Mouse (Mus musculus) ES-Bruce4 (cell line): Measurements from ENCODE around the gene Gm10803. TPM values are rescaled to one million over a fixed set of nuclear protein-coding genes. Genes with fewer than 3 reads are reported as not detected.

Source experiments
- H3K27ac ChIP-seq: 2 replicates; pipeline ENCODE4 v1.5.1; 2012; ENCODE audit warnings: low read length, inconsistent platforms; ENCODE audit not compliant: insufficient read depth
- H3K27me3 ChIP-seq: 2 replicates; pipeline ENCODE4 v1.6.1; 2012; ENCODE audit warnings: mild to moderate bottlenecking, low read length, inconsistent platforms; ENCODE audit not compliant: control insufficient read depth, poor library complexity, insufficient read depth, severe bottlenecking
- H3K36me3 ChIP-seq: 2 replicates; pipeline ENCODE4 v1.6.1; 2012; ENCODE audit warnings: inconsistent platforms, mild to moderate bottlenecking, low read length, moderate library complexity; ENCODE audit not compliant: control insufficient read depth, poor library complexity, insufficient read depth, severe bottlenecking
- H3K4me1 ChIP-seq: one replicate; pipeline ENCODE4 v1.8.1; 2011; ENCODE audit warnings: low read length; ENCODE audit not compliant: control insufficient read depth, insufficient read depth
- H3K4me3 ChIP-seq: 2 replicates; pipeline ENCODE4 v1.5.1; 2011; ENCODE audit warnings: low read depth, mild to moderate bottlenecking, low read length
- H3K9ac ChIP-seq: 2 replicates; pipeline ENCODE4 v1.6.1; 2012; ENCODE audit warnings: low read depth, mild to moderate bottlenecking, inconsistent platforms; ENCODE audit not compliant: poor library complexity, severe bottlenecking
- H3K9me3 ChIP-seq: replicated peaks from 2 replicates; pipeline ENCODE4 v1.6.1; 2012; ENCODE audit warnings: mild to moderate bottlenecking, low read length, inconsistent platforms; ENCODE audit not compliant: control insufficient read depth, poor library complexity, insufficient read depth, severe bottlenecking
- CTCF ChIP-seq: IDR thresholded peaks from one replicate; pipeline ENCODE4 v1.8.1; 2011; ENCODE audit warnings: low read depth, low read length
- EP300 ChIP-seq: IDR thresholded peaks from 2 replicates; pipeline ENCODE4 v1.6.1; 2011; ENCODE audit warnings: low read depth, low read length; ENCODE audit not compliant: insufficient read depth
- POLR2A ChIP-seq: IDR thresholded peaks from one replicate; pipeline ENCODE4 v1.8.1; 2011; ENCODE audit warnings: low read length; ENCODE audit not compliant: insufficient read depth
- polyA plus RNA-seq: library from polyadenylated mRNA; stranded (reverse); fragments of >200 nt; gene quantifications from 2 replicates; pipeline ENCODE4 v1.2.4, GENCODE M21; 2011; ENCODE audit warnings: low read depth; ENCODE audit not compliant: missing spikeins, insufficient read depth, insufficient read length

Gm10803 gene
- polyA plus RNA-seq, 1 experiment, result not detected

DNA sequence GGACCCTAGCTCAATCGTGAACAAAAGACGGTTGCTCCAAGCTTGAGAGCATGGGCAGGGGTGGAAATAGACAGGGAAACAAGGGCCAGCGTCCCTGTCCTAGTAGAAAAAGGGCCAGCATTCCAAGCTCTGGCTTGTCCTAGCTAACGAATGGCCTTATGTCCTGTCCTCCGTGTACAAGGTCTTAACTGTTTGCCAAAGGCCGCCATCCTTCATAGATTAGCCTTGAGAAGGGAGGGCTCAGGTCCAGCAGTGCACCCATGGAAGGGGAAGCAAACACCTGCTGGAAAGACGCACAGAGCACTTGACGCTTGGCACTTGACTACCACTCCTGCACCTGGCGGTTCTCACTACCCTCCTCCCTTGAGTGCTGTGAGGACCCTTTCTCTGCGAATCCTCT is 32.8 kb downstream of the Gm10803 start:
- no peak overlapping the region for H3K27ac ChIP-seq
- no peaks in the 10 kb centered on the region for H3K27me3 ChIP-seq
- no peaks in the 10 kb centered on the region for H3K36me3 ChIP-seq
- H3K4me3 ChIP-seq, result no peak overlapping the region
- TF ChIP-seq EP300, result no peak
- no peaks in the 10 kb centered on the region for H3K4me1 ChIP-seq
- no peak overlapping the region for H3K9ac ChIP-seq
- H3K9me3 ChIP-seq, result no peaks in the 10 kb centered on the region

DNA sequence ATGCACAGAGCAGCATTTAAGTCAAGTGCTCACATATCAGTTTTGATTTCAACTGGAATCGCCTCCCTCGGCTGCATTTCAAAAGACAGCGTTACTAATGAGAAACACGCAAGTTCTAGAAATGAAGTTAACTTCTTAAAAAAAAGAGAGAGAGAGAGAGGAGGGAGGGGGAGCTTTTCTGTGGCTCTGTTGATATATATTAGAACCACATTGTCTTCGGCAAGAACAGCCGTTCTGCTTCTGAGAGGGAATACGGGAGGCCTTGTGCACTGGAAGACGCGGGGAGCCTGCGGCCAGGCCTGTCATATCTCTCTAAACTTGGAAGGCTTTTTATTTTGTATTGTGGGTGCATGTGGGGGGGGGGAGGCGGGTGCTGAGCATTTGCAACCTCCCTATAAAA is 36.8 kb downstream of the Gm10803 start:
- H3K27ac ChIP-seq, result no peak overlapping the region
- H3K9me3 ChIP-seq, result no peaks in the 10 kb centered on the region
- H3K4me3 ChIP-seq, result no peak overlapping the region
- no peaks in the 10 kb centered on the region for H3K4me1 ChIP-seq
- no peak overlapping the region for H3K9ac ChIP-seq
- TF ChIP-seq EP300, result no peak
- TF ChIP-seq CTCF, result no peak
- no peak for TF ChIP-seq POLR2A
- H3K27me3 ChIP-seq, result no peaks in the 10 kb centered on the region
- no peaks in the 10 kb centered on the region for H3K36me3 ChIP-seq

- Histone ChIP-seq H3K4me3 (no peak overlapping the region), H3K9me3 (no peaks in the 10 kb centered on the region), H3K27me3 (no peaks in the 10 kb centered on the region), H3K27ac (no peak overlapping the region), H3K36me3 (no peaks in the 10 kb centered on the region), H3K9ac (no peak overlapping the region), H3K4me1 (no peaks in the 10 kb centered on the region)
- TF ChIP-seq CTCF (no peak), POLR2A (no peak), EP300 (no peak)
Measured at GRCm38 (mm10) chr2:93599731-93600130, 39.4 kb downstream of the Gm10803 start.

DNA sequence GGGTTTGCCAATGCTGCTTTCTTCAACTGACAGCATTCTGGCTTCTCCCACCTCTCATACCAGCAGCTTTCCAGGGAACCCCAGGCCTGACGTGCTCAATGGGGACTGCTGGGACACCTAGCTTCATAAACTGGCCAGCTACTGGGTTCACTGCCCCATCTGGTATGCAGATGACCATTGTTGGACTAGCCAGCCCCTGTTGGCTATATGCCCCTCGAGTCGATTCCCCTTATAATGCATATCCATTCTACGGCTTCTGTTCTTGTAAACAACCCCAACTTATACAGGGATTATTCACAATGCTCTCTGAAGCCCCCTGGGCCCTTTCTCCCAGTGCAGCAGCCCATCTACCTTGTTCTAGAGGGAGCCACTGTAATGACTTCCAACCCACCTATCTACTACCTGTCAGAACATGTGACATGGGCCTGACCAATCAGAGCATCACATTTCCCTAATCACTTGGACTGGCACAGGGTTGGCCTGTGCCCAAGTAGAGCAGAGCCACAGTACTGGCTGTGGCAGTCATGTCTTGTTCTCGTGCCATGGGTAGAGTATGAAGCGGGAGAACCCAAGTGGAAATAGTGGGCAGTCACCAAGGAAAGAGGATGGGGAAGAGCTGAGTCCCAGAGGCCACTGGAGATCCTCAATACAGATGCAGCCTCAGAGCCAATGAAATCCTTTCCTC is 44.4 kb downstream of the Gm10803 start:
- Histone ChIP-seq H3K27me3 (no peaks in the 10 kb centered on the region), H3K4me3 (no peak overlapping the region)

DNA sequence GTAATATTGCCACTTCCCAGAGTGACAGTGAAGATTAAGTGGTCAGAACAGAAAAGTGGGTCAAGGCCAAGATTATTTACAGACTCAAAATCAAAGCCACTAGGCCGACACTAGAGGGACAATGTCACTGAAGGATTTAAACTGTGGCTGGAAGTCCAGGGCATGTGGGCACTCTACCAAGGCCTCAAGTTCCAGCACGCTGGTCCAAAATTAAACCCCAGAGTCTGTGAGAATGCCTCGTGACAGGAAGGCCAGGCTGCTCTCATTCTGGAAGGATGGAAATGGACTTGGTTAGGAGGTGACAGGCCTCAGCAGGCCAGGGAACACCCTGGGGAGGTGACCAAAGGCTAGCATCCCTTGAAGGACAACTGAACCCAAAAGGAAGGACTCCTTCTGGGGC is 48.4 kb downstream of the Gm10803 start:
- no peak for TF ChIP-seq POLR2A
- no peak for TF ChIP-seq CTCF
- TF ChIP-seq EP300, result no peak
- no peak overlapping the region for H3K27ac ChIP-seq
- no peaks in the 10 kb centered on the region for H3K4me1 ChIP-seq
- no peak overlapping the region for H3K9ac ChIP-seq
- H3K27me3 ChIP-seq, result no peaks in the 10 kb centered on the region
- H3K9me3 ChIP-seq, result no peaks in the 10 kb centered on the region
- H3K4me3 ChIP-seq, result no peak overlapping the region
- no peaks in the 10 kb centered on the region for H3K36me3 ChIP-seq

More for the DNA sequence above, 44.4 kb downstream of the Gm10803 start:
- H3K9me3 ChIP-seq, result no peaks in the 10 kb centered on the region
- TF ChIP-seq POLR2A (no peak), EP300 (no peak), CTCF (no peak)
- no peaks in the 10 kb centered on the region for H3K36me3 ChIP-seq
- no peaks in the 10 kb centered on the region for H3K4me1 ChIP-seq
- H3K9ac ChIP-seq, result no peak overlapping the region
- no peak overlapping the region for H3K27ac ChIP-seq

GRCm38 (mm10) chr2:93613020-93613419 is 52.7 kb downstream of the Gm10803 start:
- H3K4me3 ChIP-seq, result no peak overlapping the region
- H3K9me3 ChIP-seq, result no peaks in the 10 kb centered on the region
- H3K4me1 ChIP-seq, result no peaks in the 10 kb centered on the region
- H3K27me3 ChIP-seq, result no peaks in the 10 kb centered on the region
- TF ChIP-seq POLR2A (no peak), CTCF (no peak), EP300 (no peak)
- H3K9ac ChIP-seq, result no peak overlapping the region
- H3K27ac ChIP-seq, result no peak overlapping the region
- H3K36me3 ChIP-seq, result no peaks in the 10 kb centered on the region

Other genes with a start within 250 kb of the Gm10803 start
- 1.0 and 2.2 TPM in 2 replicates for gene Tspan18, start 226.1 kb upstream of the Gm10803 start, polyA plus RNA-seq
- gene Cd82, start 97.4 kb upstream of the Gm10803 start, polyA plus RNA-seq, result 4.2 and 4.9 TPM in 2 replicates
- gene Alx4, start 81.8 kb downstream of the Gm10803 start, polyA plus RNA-seq, result 0.12 TPM in 1 of 2 replicates, not detected in the other